ENCODE assay signal across 8 mouse cellular contexts in the genomic region with DNA sequence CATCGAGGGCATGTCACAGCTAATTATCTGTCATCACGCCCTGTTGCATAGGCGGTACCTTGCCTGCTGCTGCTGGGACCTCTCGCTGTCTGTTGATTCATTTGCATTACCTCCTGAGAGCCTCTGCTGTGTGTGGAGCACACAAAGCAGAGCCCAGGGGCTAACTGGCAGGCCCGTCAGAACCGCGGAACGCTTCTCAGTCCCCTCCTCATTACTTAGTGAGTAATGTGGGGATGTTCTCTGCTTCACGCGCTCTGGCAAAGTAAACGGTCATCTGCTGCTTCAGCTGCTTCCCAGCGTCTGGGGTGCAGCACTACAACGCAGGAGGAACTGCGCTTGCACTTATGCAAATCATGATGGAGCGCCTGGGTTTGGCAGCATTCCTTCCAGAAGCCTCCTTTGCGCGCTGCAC. TPM values are rescaled to one million over a fixed set of nuclear protein-coding genes. Genes with fewer than 3 reads are reported as not detected.
DNase-seq lines count a peak whose midpoint lies in the region; ATAC-seq and TF ChIP-seq lines count a peak whose summit lies in the region.

No protein-coding gene starts in this region.

- peak overlapping the region; percentile 51 for H3K4me3 ChIP-seq in heart, embryonic 13.5 days
- H3K4me3 ChIP-seq in embryonic facial prominence, embryonic 10.5 days, result peak overlapping the region; percentile 52
- H3K4me3 ChIP-seq in lung, postnatal 0 days (ENCODE audit: low read depth, low read length), result 0 out of 2 replicates have a peak overlapping the region, but pooled peaks have one; percentile 14

- no peak for TF ChIP-seq EP300 in lung, postnatal 0 days (IDR thresholded peaks at IDR 0.05)

- peak; percentile 16; the same call in 1 of the 2 replicates for TF ChIP-seq CTCF in lung, postnatal 0 days (IDR thresholded peaks at IDR 0.05)

- no peaks in the 10 kb centered on the region for H3K36me3 ChIP-seq in heart, embryonic 13.5 days
- no peaks in the 10 kb centered on the region for H3K36me3 ChIP-seq in embryonic facial prominence, embryonic 10.5 days (replicated peaks)
- no peaks in the 10 kb centered on the region for H3K36me3 ChIP-seq in lung, postnatal 0 days (ENCODE audit: insufficient read depth, low read length)

- H3K27ac ChIP-seq in heart, embryonic 13.5 days (replicated peaks), result no peak overlapping the region
- H3K27ac ChIP-seq in embryonic facial prominence, embryonic 10.5 days (replicated peaks), result peak overlapping the region; percentile 63
- H3K27ac ChIP-seq in lung, postnatal 0 days (ENCODE audit: low read length), result no peak overlapping the region

- ATAC-seq in heart, embryonic 13.5 days (ENCODE audit: extremely low read depth, insufficient number of reproducible peaks, low FRiP score, low TSS enrichment), result no peak
- no peak; the same call in 1 of the 2 replicates for ATAC-seq in lung, postnatal 0 days

- peak overlapping the region; percentile 75 for H3K9ac ChIP-seq in heart, embryonic 13.5 days
- no peak overlapping the region for H3K9ac ChIP-seq in lung, postnatal 0 days (replicated peaks; ENCODE audit: low read depth)

- no peaks in the 10 kb centered on the region for H3K27me3 ChIP-seq in heart, embryonic 13.5 days (replicated peaks)
- H3K27me3 ChIP-seq in embryonic facial prominence, embryonic 10.5 days (replicated peaks; ENCODE audit: low read depth, poor library complexity, severe bottlenecking), result no peaks in the 10 kb centered on the region
- no peaks in the 10 kb centered on the region for H3K27me3 ChIP-seq in lung, postnatal 0 days (replicated peaks; ENCODE audit: insufficient read depth, low read length)

- 1% methylated on average over 17 of the region's 17 CpGs for WGBS in heart, embryonic 13.5 days
- 1% methylated on average over 17 of the region's 17 CpGs for WGBS in embryonic facial prominence, embryonic 10.5 days
- WGBS in lung, postnatal 0 days, result 1% methylated on average over 17 of the region's 17 CpGs

- H3K4me1 ChIP-seq in heart, embryonic 13.5 days, result 0 out of 2 replicates have a peak, but pooled peaks cover 3% of the 10 kb centered on the region
- H3K4me1 ChIP-seq in embryonic facial prominence, embryonic 10.5 days, result peaks cover 6% of the 10 kb centered on the region; the same call in 1 of the 2 replicates
- peaks cover 4% of the 10 kb centered on the region; the same call in 1 of the 2 replicates for H3K4me1 ChIP-seq in lung, postnatal 0 days (ENCODE audit: insufficient read depth, low read depth, low read length)

- DNase-seq in heart, postnatal 25 days (ENCODE audit: low spot score), result no peak
- DNase-seq in embryonic facial prominence, embryonic 10.5 days (ENCODE audit: low spot score), result peak; percentile 44
- peak; percentile 11 for DNase-seq in heart, postnatal 4 days
- peak; percentile 74 to 75 for DNase-seq in layer of hippocampus, postnatal 36 days
- DNase-seq in lung, postnatal 0 days (ENCODE audit: low spot score), result peak; percentile 37
- peak; percentile 65 to 75 for DNase-seq in right cerebral cortex, postnatal 36 days (ENCODE audit: low spot score in 2 of 2)
- DNase-seq in thymus, postnatal 0 days (ENCODE audit: low spot score), result no peak

- H3K4me2 ChIP-seq in heart, embryonic 13.5 days, result peak overlapping the region; percentile 80
- peak overlapping the region; percentile 54 for H3K4me2 ChIP-seq in lung, postnatal 0 days (replicated peaks; ENCODE audit: low read depth, low read length)

- intact Hi-C loops in heart, postnatal 25 days (cut with DNase I), result no loop called here

- no peaks in the 10 kb centered on the region for H3K9me3 ChIP-seq in heart, embryonic 13.5 days
- no peaks in the 10 kb centered on the region for H3K9me3 ChIP-seq in embryonic facial prominence, embryonic 10.5 days
- no peaks in the 10 kb centered on the region for H3K9me3 ChIP-seq in lung, postnatal 0 days (ENCODE audit: low read length)

RNA-seq across cellular contexts. Expression of gene Tyrp1, which starts 30.6 kb away (rescaled TPM):
- polyA plus RNA-seq in heart, embryonic 13.5 days (2015; fragmentation: Nextera tagmentation; extraction: Ambion mirVana), result not detected in 2 replicates
- total RNA-seq in heart, postnatal 25 days (2021), result under 1 TPM in 1 of 2 experiments, not detected in 1; 0.08 TPM
- polyA plus RNA-seq in embryonic facial prominence, embryonic 10.5 days (2016; fragmentation: Nextera tagmentation; extraction: Ambion mirVana), result 0.40 and 1.1 TPM in 2 replicates
- under 1 TPM; 0.43 to 0.52 TPM for total RNA-seq in heart, postnatal 4 days (2021)
- under 1 TPM; 0.37 to 0.46 TPM for total RNA-seq in layer of hippocampus, postnatal 36 days (2021)
- polyA plus RNA-seq in lung, postnatal 0 days (2015; fragmentation: Nextera tagmentation; extraction: Ambion mirVana), result not detected in 2 replicates
- polyA plus RNA-seq in thymus, postnatal 0 days (2015; fragmentation: Nextera tagmentation; extraction: Ambion mirVana), result 0.08 TPM in 1 of 2 replicates, not detected in the other

RNA-seq across cellular contexts. Expression of gene Lurap1l, which starts 45.9 kb away (rescaled TPM):
- 2.1 and 2.4 TPM in 2 replicates for polyA plus RNA-seq in heart, embryonic 13.5 days (2015; fragmentation: Nextera tagmentation; extraction: Ambion mirVana)
- total RNA-seq in heart, postnatal 25 days (2021), result 1 to 10 TPM; 2.0 to 2.1 TPM
- polyA plus RNA-seq in embryonic facial prominence, embryonic 10.5 days (2016; fragmentation: Nextera tagmentation; extraction: Ambion mirVana), result 1.7 and 2.1 TPM in 2 replicates
- total RNA-seq in heart, postnatal 4 days (2021), result 1 to 10 TPM; 2.4 to 2.8 TPM
- 10 to 100 TPM; 30.0 to 35.1 TPM for total RNA-seq in layer of hippocampus, postnatal 36 days (2021)
- polyA plus RNA-seq in lung, postnatal 0 days (2015; fragmentation: Nextera tagmentation; extraction: Ambion mirVana), result 48.0 and 48.3 TPM in 2 replicates
- polyA plus RNA-seq in thymus, postnatal 0 days (2015; fragmentation: Nextera tagmentation; extraction: Ambion mirVana), result 3.9 and 4.4 TPM in 2 replicates

Comparison
In these comparisons a context has a peak if more than half of its experiments do, and no peak if none do; other contexts are left out.
1. DNase-seq: peak in embryonic facial prominence, embryonic 10.5 days (single experiment), heart, postnatal 4 days (single experiment), layer of hippocampus, postnatal 36 days (2 of 2), lung, postnatal 0 days (single experiment) and right cerebral cortex, postnatal 36 days (2 of 2); none in heart, postnatal 25 days (single experiment) and thymus, postnatal 0 days (single experiment).
2. Peak in every context shown above with its lines, with median percentiles within 50 percentile points of each other: H3K4me3 ChIP-seq.